Mouse (Mus musculus): ENCODE results near the gene Rhbdl1. TPM values are rescaled to one million over a fixed set of nuclear protein-coding genes. Genes with fewer than 3 reads are reported as not detected.
"Not testable (repeated sequence)": the region's sequence is repeated elsewhere in the genome, so short reads cannot be mapped to it uniquely, and the experiment has no call there.

Rhbdl1 gene
- polyA plus RNA-seq, 1 experiment from 2014 or later = 73.4 TPM

- peaks cover 21% of the 10 kb centered on the region for H3K4me1 ChIP-seq (ENCODE audit: control insufficient read depth, insufficient read depth, low read depth, low read length)
- H3K9me3 ChIP-seq (ENCODE audit: control insufficient read depth, low read length) = no peaks in the 10 kb centered on the region
- peak overlapping the region; percentile 73 for H3K9ac ChIP-seq (ENCODE audit: low read depth, low read length)
- 4% methylated on average over 14 of the region's 14 CpGs for WGBS
- peak overlapping the region; percentile 86 for H3K4me3 ChIP-seq (ENCODE audit: low read length)
- peak overlapping the region; percentile 94 for H3K4me2 ChIP-seq (ENCODE audit: low read length)
- peaks cover 11% of the 10 kb centered on the region for H3K36me3 ChIP-seq (ENCODE audit: control insufficient read depth, insufficient read depth, low read length)
- no peaks in the 10 kb centered on the region for H3K27me3 ChIP-seq (replicated peaks; ENCODE audit: control insufficient read depth, insufficient read depth, low read length)
- ATAC-seq = no peak
- H3K27ac ChIP-seq (ENCODE audit: low read depth, low read length) = peak overlapping the region; percentile 97
Measured at GRCm38 (mm10) chr17:25874148-25874720, 37.1 kb upstream of the Rhbdl1 start.

DNA sequence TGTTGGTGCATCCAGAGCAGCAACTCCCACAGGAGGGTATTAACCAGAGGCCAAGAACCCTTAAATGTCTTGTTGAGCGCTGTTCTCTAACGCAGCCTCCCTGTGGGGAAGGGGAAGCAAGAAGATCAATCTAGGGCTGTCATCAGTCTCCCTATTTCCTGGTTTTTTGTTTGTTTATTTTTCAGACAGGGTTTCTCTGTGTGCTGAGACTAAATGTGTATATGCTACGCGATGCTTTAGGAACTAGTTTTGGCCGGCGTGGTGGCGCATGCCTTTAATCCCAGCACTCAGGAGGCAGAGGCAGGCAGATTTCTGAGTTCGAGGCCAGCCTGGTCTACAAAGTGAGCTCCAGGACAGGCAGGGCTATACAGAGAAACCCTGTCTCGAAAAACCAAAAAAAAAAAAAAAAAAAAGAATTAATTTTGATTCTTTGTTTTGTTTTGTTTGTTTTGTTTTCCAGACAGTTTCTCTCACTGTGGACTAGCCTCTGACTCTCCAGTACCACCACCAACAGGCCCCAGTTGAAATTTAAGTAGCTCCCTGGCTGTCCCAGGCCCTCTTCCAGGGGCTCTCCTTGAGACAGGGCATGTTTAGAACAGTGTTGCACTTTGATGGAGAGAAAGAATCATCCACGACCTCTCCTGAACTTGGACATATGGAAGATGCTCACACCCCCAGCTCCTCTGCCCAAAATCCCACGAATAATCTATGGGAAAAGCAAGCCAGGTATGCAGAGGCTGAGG, 36.5 kb upstream of the Rhbdl1 start:
- Histone ChIP-seq H3K4me2 (ENCODE audit: low read length) (peak overlapping the region; percentile 94), H3K9me3 (ENCODE audit: control insufficient read depth, low read length) (no peaks in the 10 kb centered on the region), H3K27ac (ENCODE audit: low read depth, low read length) (peak overlapping the region; percentile 97), H3K27me3 (replicated peaks; ENCODE audit: control insufficient read depth, insufficient read depth, low read length) (no peaks in the 10 kb centered on the region), H3K4me3 (ENCODE audit: low read length) (peak overlapping the region; percentile 86), H3K36me3 (ENCODE audit: control insufficient read depth, insufficient read depth, low read length) (peaks cover 8% of the 10 kb centered on the region), H3K4me1 (ENCODE audit: control insufficient read depth, insufficient read depth, low read depth, low read length) (peaks cover 25% of the 10 kb centered on the region), H3K9ac (ENCODE audit: low read depth, low read length) (peak overlapping the region; percentile 73)
- 78% methylated on average over 11 of the region's 11 CpGs for WGBS
- no peak for ATAC-seq

GRCm38 (mm10) chr17:25872676-25873075, 35.6 kb upstream of the Rhbdl1 start:
- Histone ChIP-seq H3K27ac (ENCODE audit: low read depth, low read length) (no peak overlapping the region), H3K4me1 (ENCODE audit: control insufficient read depth, insufficient read depth, low read depth, low read length) (peaks cover 30% of the 10 kb centered on the region), H3K4me2 (ENCODE audit: low read length) (no peak overlapping the region), H3K9me3 (ENCODE audit: control insufficient read depth, low read length) (no peaks in the 10 kb centered on the region), H3K36me3 (ENCODE audit: control insufficient read depth, insufficient read depth, low read length) (no peaks in the 10 kb centered on the region), H3K27me3 (replicated peaks; ENCODE audit: control insufficient read depth, insufficient read depth, low read length) (no peaks in the 10 kb centered on the region), H3K4me3 (ENCODE audit: low read length) (no peak overlapping the region), H3K9ac (ENCODE audit: low read depth, low read length) (no peak overlapping the region)
- 85% methylated on average over 3 of the region's 3 CpGs for WGBS
- no peak for ATAC-seq

DNA sequence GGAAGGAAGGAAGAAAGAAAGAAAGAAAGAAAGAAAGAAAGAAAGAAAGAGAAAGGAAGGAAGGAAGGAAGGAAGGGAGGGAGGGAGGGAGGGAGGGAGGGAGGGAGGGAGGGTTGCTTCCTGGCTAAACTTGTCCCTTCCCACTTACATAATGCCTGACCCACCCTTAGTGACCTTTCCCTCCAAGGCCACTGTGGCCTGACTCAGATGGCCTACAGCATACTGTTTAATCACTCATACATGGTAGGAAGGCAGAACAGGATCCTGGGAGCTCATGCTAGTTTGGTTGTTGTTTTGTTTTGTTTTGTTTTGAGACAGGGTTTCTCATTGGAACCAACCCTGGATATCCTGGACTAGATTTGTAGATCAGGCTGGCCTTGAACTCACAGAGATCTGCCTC, 34.5 kb upstream of the Rhbdl1 start:
- H3K4me3 ChIP-seq (ENCODE audit: low read length); H3K36me3 ChIP-seq (ENCODE audit: control insufficient read depth, insufficient read depth, low read length); H3K27me3 ChIP-seq (replicated peaks; ENCODE audit: control insufficient read depth, insufficient read depth, low read length); H3K9ac ChIP-seq (ENCODE audit: low read depth, low read length); ATAC-seq; H3K9me3 ChIP-seq (ENCODE audit: control insufficient read depth, low read length); H3K27ac ChIP-seq (ENCODE audit: low read depth, low read length); H3K4me2 ChIP-seq (ENCODE audit: low read length): not testable (repeated sequence)
- H3K4me1 ChIP-seq (ENCODE audit: control insufficient read depth, insufficient read depth, low read depth, low read length) = peaks cover 30% of the 10 kb centered on the region

DNA sequence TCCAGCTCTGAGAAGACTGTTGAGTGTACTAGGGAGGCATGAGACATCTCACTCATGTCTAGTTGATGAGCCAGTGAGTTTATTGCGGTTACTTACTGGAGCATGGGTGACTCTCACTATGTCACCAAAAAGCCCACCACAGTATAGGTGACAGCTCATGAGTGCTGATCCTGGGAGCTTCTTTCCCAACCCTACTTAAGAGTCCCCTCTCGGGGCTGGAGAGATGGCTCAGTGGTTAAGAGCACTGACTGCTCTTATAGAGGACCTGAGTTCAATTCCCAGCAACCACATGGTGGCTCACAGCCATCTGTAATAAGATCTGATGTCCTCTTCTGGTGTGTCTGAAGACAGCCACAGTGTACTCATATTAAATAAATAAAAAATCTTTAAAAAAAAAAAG, 32.9 kb upstream of the Rhbdl1 start:
- Histone ChIP-seq H3K4me2 (ENCODE audit: low read length) (no peak overlapping the region), H3K27me3 (replicated peaks; ENCODE audit: control insufficient read depth, insufficient read depth, low read length) (no peaks in the 10 kb centered on the region), H3K4me3 (ENCODE audit: low read length) (no peak overlapping the region), H3K9me3 (ENCODE audit: control insufficient read depth, low read length) (no peaks in the 10 kb centered on the region), H3K27ac (ENCODE audit: low read depth, low read length) (no peak overlapping the region), H3K9ac (ENCODE audit: low read depth, low read length) (no peak overlapping the region), H3K36me3 (ENCODE audit: control insufficient read depth, insufficient read depth, low read length) (no peaks in the 10 kb centered on the region), H3K4me1 (ENCODE audit: control insufficient read depth, insufficient read depth, low read depth, low read length) (peaks cover 25% of the 10 kb centered on the region)
- no peak for ATAC-seq
- WGBS = 82% methylated on average over 2 of the region's 2 CpGs

GRCm38 (mm10) chr17:25869498-25869897, 32.4 kb upstream of the Rhbdl1 start:
- H3K36me3 ChIP-seq (ENCODE audit: control insufficient read depth, insufficient read depth, low read length) = no peaks in the 10 kb centered on the region
- no peaks in the 10 kb centered on the region for H3K27me3 ChIP-seq (replicated peaks; ENCODE audit: control insufficient read depth, insufficient read depth, low read length)
- H3K9me3 ChIP-seq (ENCODE audit: control insufficient read depth, low read length) = no peaks in the 10 kb centered on the region
- no peak overlapping the region for H3K4me2 ChIP-seq (ENCODE audit: low read length)
- no peak overlapping the region for H3K4me3 ChIP-seq (ENCODE audit: low read length)
- H3K4me1 ChIP-seq (ENCODE audit: control insufficient read depth, insufficient read depth, low read depth, low read length) = peaks cover 25% of the 10 kb centered on the region
- no peak for ATAC-seq
- H3K27ac ChIP-seq (ENCODE audit: low read depth, low read length) = no peak overlapping the region
- 85% methylated on average over 8 of the region's 8 CpGs for WGBS
- no peak overlapping the region for H3K9ac ChIP-seq (ENCODE audit: low read depth, low read length)

GRCm38 (mm10) chr17:25868601-25869191, 31.6 kb upstream of the Rhbdl1 start, which contains the start of gene Mcrip2:
Gene Mcrip2 (minus strand): TSS chr17:25868764.
- Histone ChIP-seq H3K36me3 (ENCODE audit: control insufficient read depth, insufficient read depth, low read length) (no peaks in the 10 kb centered on the region), H3K9me3 (ENCODE audit: control insufficient read depth, low read length) (no peaks in the 10 kb centered on the region), H3K4me1 (ENCODE audit: control insufficient read depth, insufficient read depth, low read depth, low read length) (peaks cover 18% of the 10 kb centered on the region), H3K27ac (ENCODE audit: low read depth, low read length) (peak within 1 kb of the TSS; percentile 77), H3K9ac (ENCODE audit: low read depth, low read length) (peak within 1 kb of the TSS; percentile 87), H3K27me3 (replicated peaks; ENCODE audit: control insufficient read depth, insufficient read depth, low read length) (no peaks in the 10 kb centered on the region), H3K4me3 (ENCODE audit: low read length) (peak within 1 kb of the TSS; percentile 97), H3K4me2 (ENCODE audit: low read length) (peak within 1 kb of the TSS; percentile 96)
- peak; percentile 91 for ATAC-seq
- under 1% methylated on average over 23 of the region's 24 CpGs for WGBS

GRCm38 (mm10) chr17:25867836-25868600, 30.9 kb upstream of the Rhbdl1 start:
- Histone ChIP-seq H3K9me3 (ENCODE audit: control insufficient read depth, low read length) (no peaks in the 10 kb centered on the region), H3K9ac (ENCODE audit: low read depth, low read length) (peak overlapping the region; percentile 87), H3K4me1 (ENCODE audit: control insufficient read depth, insufficient read depth, low read depth, low read length) (peaks cover 18% of the 10 kb centered on the region), H3K27me3 (replicated peaks; ENCODE audit: control insufficient read depth, insufficient read depth, low read length) (no peaks in the 10 kb centered on the region), H3K27ac (ENCODE audit: low read depth, low read length) (peak overlapping the region; percentile 77), H3K36me3 (ENCODE audit: control insufficient read depth, insufficient read depth, low read length) (no peaks in the 10 kb centered on the region), H3K4me2 (ENCODE audit: low read length) (peak overlapping the region; percentile 96), H3K4me3 (ENCODE audit: low read length) (peak overlapping the region; percentile 97)
- WGBS = 2% methylated on average over 41 of the region's 42 CpGs
- no peak; the same call in 1 of the 2 replicates for ATAC-seq

GRCm38 (mm10) chr17:25867509-25867835, 30.4 kb upstream of the Rhbdl1 start:
- Histone ChIP-seq H3K9me3 (ENCODE audit: control insufficient read depth, low read length) (no peaks in the 10 kb centered on the region), H3K36me3 (ENCODE audit: control insufficient read depth, insufficient read depth, low read length) (no peaks in the 10 kb centered on the region), H3K4me3 (ENCODE audit: low read length) (peak overlapping the region; percentile 97), H3K27me3 (replicated peaks; ENCODE audit: control insufficient read depth, insufficient read depth, low read length) (no peaks in the 10 kb centered on the region), H3K9ac (ENCODE audit: low read depth, low read length) (peak overlapping the region; percentile 87), H3K27ac (ENCODE audit: low read depth, low read length) (no peak overlapping the region), H3K4me1 (ENCODE audit: control insufficient read depth, insufficient read depth, low read depth, low read length) (peaks cover 18% of the 10 kb centered on the region), H3K4me2 (ENCODE audit: low read length) (peak overlapping the region; percentile 96)
- ATAC-seq = no peak
- WGBS = 20% methylated on average over 7 of the region's 7 CpGs

Data from hindbrain, embryonic 16.5 days (tissue).